ENCODE assay signal across 11 mouse cellular contexts in the genomic region with DNA sequence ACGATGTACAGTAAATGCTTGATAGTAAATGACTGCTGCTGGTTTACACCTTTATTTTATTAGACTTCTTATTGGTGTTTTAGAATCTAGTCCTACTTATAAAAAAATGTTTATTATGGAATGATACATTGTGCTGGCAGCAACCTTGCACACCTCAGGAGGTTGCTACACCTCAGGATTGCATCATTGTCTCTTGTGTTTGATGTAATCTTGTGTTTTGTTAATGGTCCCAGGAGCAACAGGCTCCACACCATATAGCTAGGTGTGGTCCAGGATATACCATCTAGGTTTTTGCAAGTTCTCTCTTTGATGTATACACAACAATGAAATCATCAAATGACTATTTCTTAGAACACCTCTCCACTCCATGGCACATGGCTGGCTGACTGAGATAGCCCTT.
"Had no signal": no experiment of that assay in that cellular context is flagged by ENCODE, and none has a peak within 500 bp of the region (broad histone marks: within the 10 kb centered on the region; RNA-seq: fewer than 3 reads in every experiment).

No protein-coding gene starts in this region.

- DNase-seq: lung, adult 2 months; lung, postnatal 36 days; right cerebral cortex, adult 18-20 months; right cerebral cortex, postnatal 25 days; thymus, postnatal 14 days had no signal

- H3K36me3 ChIP-seq: intestine, embryonic 15.5 days; limb, embryonic 10.5 days; midbrain, embryonic 13.5 days; neural tube, embryonic 15.5 days had no signal

- H3K27me3 ChIP-seq: intestine, embryonic 15.5 days; midbrain, embryonic 13.5 days; neural tube, embryonic 15.5 days had no signal

- H3K9ac ChIP-seq: intestine, embryonic 15.5 days; midbrain, embryonic 13.5 days; neural tube, embryonic 15.5 days had no signal

- H3K4me3 ChIP-seq: intestine, embryonic 15.5 days; left cerebral cortex, adult 2 months; limb, embryonic 10.5 days; midbrain, embryonic 13.5 days; neural tube, embryonic 15.5 days had no signal

- H3K4me2 ChIP-seq: intestine, embryonic 15.5 days; midbrain, embryonic 13.5 days; neural tube, embryonic 15.5 days had no signal

- ATAC-seq: intestine, embryonic 15.5 days; lung, postnatal 0 days; midbrain, embryonic 13.5 days had no signal

- H3K9me3 ChIP-seq: intestine, embryonic 15.5 days; limb, embryonic 10.5 days; midbrain, embryonic 13.5 days; neural tube, embryonic 15.5 days had no signal

- H3K27ac ChIP-seq: intestine, embryonic 15.5 days; left cerebral cortex, adult 2 months; limb, embryonic 10.5 days; midbrain, embryonic 13.5 days; neural tube, embryonic 15.5 days had no signal
